Mouse (Mus musculus) heart, postnatal 0 days (tissue): ENCODE measurements around the gene Crybb1. TPM values are rescaled to one million over a fixed set of nuclear protein-coding genes. Genes with fewer than 3 reads are reported as not detected.

Source experiments
- ATAC-seq: fragments of 200-750 bp; cut with Nextera tagmentation; 2 replicates; pipeline ENCODE4 v1.8.0; 2017; ENCODE audit warnings: low read depth, moderate number of reproducible peaks, moderate library complexity; ENCODE audit not compliant: insufficient read depth
- DNase-seq: peaks from one replicate; pipeline ENCODE4 v3.0.0-alpha.2; 2016; ENCODE audit warnings: low spot score
- H3K27ac ChIP-seq: fragments of 300-500 bp; sonication (generic); 2 replicates; pipeline ENCODE4 v1.5.1; 2014; ENCODE audit warnings: low read depth, mild to moderate bottlenecking
- H3K27me3 ChIP-seq: fragments of 300-500 bp; sonication (generic); 2 replicates; pipeline ENCODE4 v1.6.1; 2014; ENCODE audit warnings: low read length, mixed read lengths; ENCODE audit not compliant: control insufficient read depth, insufficient read depth
- H3K36me3 ChIP-seq: fragments of 300-500 bp; sonication (generic); replicated peaks from 2 replicates; pipeline ENCODE4 v1.6.1; 2014; ENCODE audit warnings: low read length, mixed read lengths; ENCODE audit not compliant: control insufficient read depth, insufficient read depth
- H3K4me1 ChIP-seq: fragments of 300-500 bp; sonication (generic); 2 replicates; pipeline ENCODE4 v1.6.1; 2014; ENCODE audit warnings: antibody characterized with exemption; ENCODE audit not compliant: control insufficient read depth, insufficient read depth
- H3K4me2 ChIP-seq: fragments of 300-500 bp; sonication (generic); 2 replicates; pipeline ENCODE4 v1.6.1; 2014; ENCODE audit warnings: low read depth, mild to moderate bottlenecking, low read length, moderate library complexity
- H3K4me3 ChIP-seq: fragments of 300-500 bp; sonication (generic); 2 replicates; pipeline ENCODE4 v1.5.1; 2014; ENCODE audit warnings: low read depth, low read length
- H3K9ac ChIP-seq: fragments of 300-500 bp; sonication (generic); replicated peaks from 2 replicates; pipeline ENCODE4 v1.6.1; 2014; ENCODE audit warnings: low read depth, low read length, mixed read lengths
- H3K9me3 ChIP-seq: fragments of 300-500 bp; sonication (generic); replicated peaks from 2 replicates; pipeline ENCODE4 v1.6.1; 2016; ENCODE audit warnings: low read length; ENCODE audit not compliant: control insufficient read depth
- CTCF ChIP-seq: IDR thresholded peaks from 2 replicates; pipeline ENCODE4 v1.5.1; 2016; ENCODE audit warnings: antibody characterized with exemption, control low read depth, low read depth
- EP300 ChIP-seq: IDR thresholded peaks from 2 replicates; pipeline ENCODE4 v1.6.1; 2016; ENCODE audit warnings: antibody characterized with exemption, low read depth
- WGBS: fragments of 180-500 bp; shearing (Covaris S2); extraction: QIAGEN DNeasy Blood & Tissue Kit; methylation state at CpG from one replicate; pipeline ENCODE4 v1.1.7; 2014; 5-methylcytosine and 5-hydroxymethylcytosine counted together
- polyA plus RNA-seq: library from polyadenylated mRNA; unstranded; fragments of >200 nt; fragmentation: Nextera tagmentation; extraction: Ambion mirVana; gene quantifications from 2 replicates; pipeline ENCODE4 v1.2.1, GENCODE M21; 2015
- total RNA-seq: library from RNA; depleted of rRNA; stranded (reverse); fragments of >200 nt; gene quantifications from 2 replicates; pipeline ENCODE4 v1.2.3, GENCODE M21; 2014; ENCODE audit warnings: low replicate concordance

Crybb1 gene
- total and polyA plus RNA-seq, 2 experiments from 2014 or later = 0.26 TPM; not detected in 1

DNA sequence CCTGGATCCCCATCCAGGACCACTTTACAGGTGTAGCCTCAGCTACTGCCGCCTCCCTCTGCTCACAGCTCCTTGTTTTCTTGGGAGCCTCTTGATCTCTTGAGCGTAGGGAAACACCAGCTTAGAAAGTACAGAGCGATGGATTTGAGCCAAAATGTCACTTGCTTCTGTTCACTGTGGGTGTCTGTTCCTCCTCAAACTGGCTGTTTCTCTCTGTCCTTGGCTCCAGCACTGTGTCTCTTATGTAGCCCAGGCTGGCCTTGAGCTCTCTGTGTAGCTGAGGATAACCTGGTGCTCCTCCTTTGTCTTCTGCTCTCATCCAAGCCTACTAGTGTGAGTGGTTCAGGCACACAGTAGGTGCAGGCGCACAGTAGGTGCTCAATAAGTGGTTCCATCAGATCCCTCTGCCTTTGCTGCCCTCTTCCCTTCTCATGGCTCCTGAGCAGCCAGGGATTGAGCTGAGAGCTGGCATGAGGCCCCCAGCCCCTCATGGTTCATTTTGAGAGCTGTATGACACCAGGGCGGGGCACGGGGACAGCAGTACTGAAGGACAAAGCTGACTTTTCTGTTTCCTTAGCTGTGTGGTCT, 45.2 kb downstream of the Crybb1 start:
- no peak for ATAC-seq
- TF ChIP-seq EP300 = no peak
- no peak for TF ChIP-seq CTCF
- H3K4me3 ChIP-seq = no peak overlapping the region
- no peak for DNase-seq
- no peak overlapping the region for H3K4me2 ChIP-seq
- H3K36me3 ChIP-seq = peaks cover 8% of the 10 kb centered on the region; the same call in 1 of the 2 replicates
- WGBS = 71% methylated on average over 6 of the region's 6 CpGs
- H3K4me1 ChIP-seq = peaks cover 18% of the 10 kb centered on the region; the same call in 1 of the 2 replicates
- no peaks in the 10 kb centered on the region for H3K9me3 ChIP-seq
- H3K27ac ChIP-seq = no peak overlapping the region
- no peaks in the 10 kb centered on the region for H3K27me3 ChIP-seq
- H3K9ac ChIP-seq = no peak overlapping the region

DNA sequence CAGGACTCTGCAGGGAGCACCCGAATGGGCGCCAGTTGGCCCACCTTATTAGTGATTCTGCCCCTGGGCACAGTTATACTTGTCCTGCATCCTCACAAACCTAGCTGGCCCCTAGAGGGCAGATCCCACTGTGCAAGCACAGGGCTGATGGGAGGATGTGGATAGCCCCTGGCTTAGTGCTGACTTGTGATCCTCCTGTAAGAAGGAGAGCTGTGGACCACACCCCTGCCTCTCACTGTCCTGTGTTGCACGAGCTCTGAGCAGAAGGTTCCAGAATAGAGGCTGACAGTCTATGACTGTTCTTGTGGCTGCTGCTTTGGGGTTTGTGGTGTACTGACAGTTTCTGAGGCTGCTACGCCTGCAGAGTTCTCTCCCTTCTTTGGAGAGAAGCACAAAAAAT, 46.1 kb downstream of the Crybb1 start:
- Histone ChIP-seq H3K27me3 (no peaks in the 10 kb centered on the region), H3K36me3 (peaks cover 17% of the 10 kb centered on the region; the same call in 1 of the 2 replicates), H3K9me3 (no peaks in the 10 kb centered on the region), H3K9ac (no peak overlapping the region), H3K4me3 (no peak overlapping the region), H3K27ac (no peak overlapping the region), H3K4me2 (no peak overlapping the region), H3K4me1 (peaks cover 14% of the 10 kb centered on the region; the same call in 1 of the 2 replicates)
- ATAC-seq (no peak), DNase-seq (no peak)
- WGBS = 79% methylated on average over 4 of the region's 4 CpGs
- TF ChIP-seq EP300 = no peak
- TF ChIP-seq CTCF = 0 out of 2 replicates have a peak, but pooled peaks have one; percentile 8

DNA sequence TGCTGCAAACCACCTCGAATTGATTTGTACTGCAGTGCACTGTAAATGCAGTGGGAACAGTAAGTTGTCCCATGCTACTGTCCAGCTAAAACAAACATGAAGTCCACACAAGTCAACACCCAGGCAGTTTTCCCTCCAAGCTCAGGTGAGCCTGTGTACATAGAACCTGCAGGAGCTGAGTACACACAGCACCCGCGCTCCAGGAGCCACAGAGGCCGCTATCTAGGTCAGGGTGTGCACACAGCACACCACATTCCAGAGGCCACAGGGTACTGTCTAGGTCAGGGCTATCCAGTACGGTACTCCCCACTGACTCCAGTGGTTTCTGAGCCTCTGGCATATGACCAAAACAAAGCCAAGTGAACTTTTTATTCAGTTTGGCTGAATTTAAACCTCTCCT, 46.7 kb downstream of the Crybb1 start:
- peaks cover 22% of the 10 kb centered on the region for H3K36me3 ChIP-seq
- 76% methylated on average over 5 of the region's 5 CpGs for WGBS
- H3K4me1 ChIP-seq = 0 out of 2 replicates have a peak, but pooled peaks cover 9% of the 10 kb centered on the region
- H3K4me3 ChIP-seq = no peak overlapping the region
- DNase-seq = no peak
- no peak overlapping the region for H3K27ac ChIP-seq
- H3K27me3 ChIP-seq = no peaks in the 10 kb centered on the region
- H3K4me2 ChIP-seq = no peak overlapping the region
- TF ChIP-seq EP300 (no peak), CTCF (no peak)
- H3K9me3 ChIP-seq = no peaks in the 10 kb centered on the region
- no peak overlapping the region for H3K9ac ChIP-seq
- ATAC-seq = no peak

- H3K4me3 ChIP-seq = no peak overlapping the region
- H3K27me3 ChIP-seq = no peaks in the 10 kb centered on the region
- H3K36me3 ChIP-seq = peaks cover 57% of the 10 kb centered on the region
- H3K4me1 ChIP-seq = no peaks in the 10 kb centered on the region
- ATAC-seq = no peak
- no peak overlapping the region for H3K27ac ChIP-seq
- TF ChIP-seq CTCF (no peak), EP300 (no peak)
- 83% methylated on average over 5 of the region's 5 CpGs for WGBS
- DNase-seq = no peak
- no peak overlapping the region for H3K4me2 ChIP-seq
- H3K9ac ChIP-seq = no peak overlapping the region
- no peaks in the 10 kb centered on the region for H3K9me3 ChIP-seq
Observed at GRCm38 (mm10) chr5:112305842-112306241, 50.2 kb downstream of the Crybb1 start.

DNA sequence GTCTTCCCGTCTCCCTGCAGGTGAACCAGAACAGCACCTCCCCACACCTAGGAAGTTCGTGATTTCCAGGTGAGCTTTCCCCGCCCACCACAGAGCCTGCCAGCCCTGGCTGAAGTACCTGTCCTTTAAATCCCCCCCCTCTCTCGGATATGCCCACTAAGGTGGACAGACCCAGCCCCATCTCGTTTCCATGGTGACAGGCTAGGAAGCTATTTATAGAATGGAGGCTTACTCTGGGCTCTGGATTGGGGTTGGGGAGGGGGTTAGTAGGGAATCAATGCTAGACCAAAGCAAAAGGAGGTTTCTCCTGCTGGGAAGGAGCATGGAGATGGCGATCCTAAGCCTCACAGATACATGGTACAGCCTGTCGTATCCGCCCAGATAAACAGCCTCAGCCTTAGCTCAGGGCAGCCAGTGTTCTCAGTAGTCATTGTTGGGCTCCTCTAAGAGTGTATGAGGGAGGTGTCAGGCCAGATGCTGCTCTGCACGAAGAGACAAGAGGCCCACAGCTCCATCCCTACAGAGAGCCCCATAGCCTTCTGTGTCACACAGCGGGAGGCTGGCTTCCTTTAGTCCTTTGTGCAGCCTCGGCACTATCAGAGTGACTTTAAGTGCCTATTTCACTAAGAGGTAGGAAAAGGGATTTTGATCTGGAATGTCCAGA, 57.7 kb downstream of the Crybb1 start:
- TF ChIP-seq EP300 = no peak
- no peak for TF ChIP-seq CTCF
- ATAC-seq = no peak

More for the DNA sequence above, 57.7 kb downstream of the Crybb1 start:
- DNase-seq = no peak
- Histone ChIP-seq H3K4me1 (no peaks in the 10 kb centered on the region), H3K9ac (no peak overlapping the region), H3K4me3 (no peak overlapping the region), H3K9me3 (no peaks in the 10 kb centered on the region), H3K27me3 (no peaks in the 10 kb centered on the region), H3K4me2 (no peak overlapping the region), H3K27ac (no peak overlapping the region), H3K36me3 (peaks cover 76% of the 10 kb centered on the region)
- WGBS = 66% methylated on average over 11 of the region's 11 CpGs
